Mouse (Mus musculus): ENCODE data around the gene Psat1. TPM values are rescaled to one million over a fixed set of nuclear protein-coding genes. Genes with fewer than 3 reads are reported as not detected.

Psat1 gene
- polyA plus RNA-seq, 1 experiment = 1.8 TPM

- Histone ChIP-seq H3K27me3 (ENCODE audit: control insufficient read depth, insufficient read depth, low read length) (0 out of 2 replicates have a peak, but pooled peaks cover 3% of the 10 kb centered on the region), H3K36me3 (ENCODE audit: control insufficient read depth, insufficient read depth, low read length) (no peaks in the 10 kb centered on the region), H3K4me3 (ENCODE audit: low read depth, low read length) (peak overlapping the region; percentile 68), H3K27ac (ENCODE audit: insufficient read depth, low read depth, low read length) (no peak overlapping the region; the same call in 1 of the 2 replicates), H3K4me1 (ENCODE audit: control insufficient read depth, insufficient read depth, insufficient read length, low read length) (peaks cover 7% of the 10 kb centered on the region)
- no peak for TF ChIP-seq POLR2A (IDR thresholded peaks at IDR 0.05; ENCODE audit: low read depth, low read length)
- no peak for TF ChIP-seq CTCF (IDR thresholded peaks at IDR 0.05; ENCODE audit: extremely low read depth, insufficient read length, insufficient replicate concordance, low read depth, low read length)
- 3% methylated on average over 43 of the region's 43 CpGs for WGBS
Measured at GRCm38 (mm10) chr19:15924866-15925718, 22.0 kb downstream of the Psat1 start.

DNA sequence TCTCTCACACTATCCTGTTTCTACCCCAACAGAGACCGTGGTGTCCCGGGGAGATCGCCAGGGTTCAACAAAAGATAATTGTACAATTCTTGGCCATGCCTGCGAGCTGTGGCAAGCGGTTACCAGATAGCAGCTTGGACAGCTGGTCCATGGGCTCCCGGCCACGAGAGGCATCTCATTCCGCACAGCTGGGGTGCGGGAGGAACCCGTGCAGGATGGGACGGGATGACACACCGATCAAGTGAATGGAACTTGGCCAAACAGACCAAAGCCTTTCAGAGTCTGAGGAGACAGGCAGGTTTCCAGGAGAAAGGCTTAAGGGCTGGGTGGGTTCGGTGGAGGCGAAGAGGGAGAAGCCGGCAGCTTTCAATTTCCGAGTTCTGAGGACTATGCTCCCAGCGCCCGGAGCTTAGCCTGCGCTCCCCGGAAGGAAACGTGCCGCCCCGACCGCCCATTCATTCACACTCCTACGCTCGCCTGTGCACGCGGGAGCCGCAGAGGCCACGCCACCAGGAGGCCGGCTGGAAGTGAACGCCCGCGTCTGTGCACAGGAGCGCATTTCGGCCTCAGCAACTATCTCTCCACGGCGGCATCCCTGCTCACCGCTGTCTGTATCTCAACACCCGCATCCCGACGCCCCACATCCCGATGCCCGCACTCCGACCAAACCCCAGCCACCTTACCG is 22.8 kb downstream of the Psat1 start:
- peak overlapping the region; percentile 68 for H3K4me3 ChIP-seq (ENCODE audit: low read depth, low read length)
- 0 out of 2 replicates have a peak, but pooled peaks cover 3% of the 10 kb centered on the region for H3K27me3 ChIP-seq (ENCODE audit: control insufficient read depth, insufficient read depth, low read length)
- no peak overlapping the region; the same call in 1 of the 2 replicates for H3K27ac ChIP-seq (ENCODE audit: insufficient read depth, low read depth, low read length)
- under 1% methylated on average over 46 of the region's 46 CpGs for WGBS
- H3K4me1 ChIP-seq (ENCODE audit: control insufficient read depth, insufficient read depth, insufficient read length, low read length) = peaks cover 7% of the 10 kb centered on the region
- no peak for TF ChIP-seq POLR2A (IDR thresholded peaks at IDR 0.05; ENCODE audit: low read depth, low read length)
- H3K36me3 ChIP-seq (ENCODE audit: control insufficient read depth, insufficient read depth, low read length) = no peaks in the 10 kb centered on the region

DNA sequence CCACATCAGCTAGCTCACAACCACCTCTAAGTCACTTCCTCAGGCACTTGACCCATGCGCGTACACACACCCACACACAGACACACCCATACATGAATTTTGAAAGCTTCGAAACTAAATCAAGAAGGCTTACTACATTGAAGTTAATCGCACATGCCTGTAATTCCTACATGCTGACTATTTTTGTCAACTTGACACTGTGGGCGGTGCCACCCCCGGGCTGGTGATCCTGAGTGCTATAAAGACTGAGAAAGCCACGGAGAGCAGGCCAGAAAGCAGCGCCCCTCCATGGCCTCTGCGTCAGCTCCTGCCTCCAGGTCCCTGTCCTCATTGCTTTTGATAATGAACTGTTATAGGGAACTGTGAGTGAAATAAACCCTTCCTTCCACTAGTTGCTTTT is 23.7 kb downstream of the Psat1 start:
- Histone ChIP-seq H3K27ac (ENCODE audit: insufficient read depth, low read depth, low read length) (no peak overlapping the region), H3K27me3 (ENCODE audit: control insufficient read depth, insufficient read depth, low read length) (0 out of 2 replicates have a peak, but pooled peaks cover 3% of the 10 kb centered on the region), H3K36me3 (ENCODE audit: control insufficient read depth, insufficient read depth, low read length) (no peaks in the 10 kb centered on the region), H3K4me1 (ENCODE audit: control insufficient read depth, insufficient read depth, insufficient read length, low read length) (peaks cover 7% of the 10 kb centered on the region), H3K4me3 (ENCODE audit: low read depth, low read length) (no peak overlapping the region)
- no peak for TF ChIP-seq POLR2A (IDR thresholded peaks at IDR 0.05; ENCODE audit: low read depth, low read length)
- TF ChIP-seq CTCF (IDR thresholded peaks at IDR 0.05; ENCODE audit: extremely low read depth, insufficient read length, insufficient replicate concordance, low read depth, low read length) = no peak
- WGBS = 31% methylated on average over 9 of the region's 9 CpGs

- WGBS = 95% methylated on average over 7 of the region's 7 CpGs
- H3K27me3 ChIP-seq (ENCODE audit: control insufficient read depth, insufficient read depth, low read length) = no peaks in the 10 kb centered on the region
- peaks cover 3% of the 10 kb centered on the region; the same call in 1 of the 2 replicates for H3K36me3 ChIP-seq (ENCODE audit: control insufficient read depth, insufficient read depth, low read length)
- H3K27ac ChIP-seq (ENCODE audit: insufficient read depth, low read depth, low read length) = no peak overlapping the region
- no peak overlapping the region for H3K4me3 ChIP-seq (ENCODE audit: low read depth, low read length)
- TF ChIP-seq POLR2A (IDR thresholded peaks at IDR 0.05; ENCODE audit: low read depth, low read length) (no peak), CTCF (IDR thresholded peaks at IDR 0.05; ENCODE audit: extremely low read depth, insufficient read length, insufficient replicate concordance, low read depth, low read length) (no peak)
- peaks cover 2% of the 10 kb centered on the region; the same call in 1 of the 2 replicates for H3K4me1 ChIP-seq (ENCODE audit: control insufficient read depth, insufficient read depth, insufficient read length, low read length)
Measured at GRCm38 (mm10) chr19:15919336-15919735, 27.8 kb downstream of the Psat1 start.

- 93% methylated on average over 7 of the region's 7 CpGs for WGBS
Measured at GRCm38 (mm10) chr19:15918111-15918510, 29.0 kb downstream of the Psat1 start.

DNA sequence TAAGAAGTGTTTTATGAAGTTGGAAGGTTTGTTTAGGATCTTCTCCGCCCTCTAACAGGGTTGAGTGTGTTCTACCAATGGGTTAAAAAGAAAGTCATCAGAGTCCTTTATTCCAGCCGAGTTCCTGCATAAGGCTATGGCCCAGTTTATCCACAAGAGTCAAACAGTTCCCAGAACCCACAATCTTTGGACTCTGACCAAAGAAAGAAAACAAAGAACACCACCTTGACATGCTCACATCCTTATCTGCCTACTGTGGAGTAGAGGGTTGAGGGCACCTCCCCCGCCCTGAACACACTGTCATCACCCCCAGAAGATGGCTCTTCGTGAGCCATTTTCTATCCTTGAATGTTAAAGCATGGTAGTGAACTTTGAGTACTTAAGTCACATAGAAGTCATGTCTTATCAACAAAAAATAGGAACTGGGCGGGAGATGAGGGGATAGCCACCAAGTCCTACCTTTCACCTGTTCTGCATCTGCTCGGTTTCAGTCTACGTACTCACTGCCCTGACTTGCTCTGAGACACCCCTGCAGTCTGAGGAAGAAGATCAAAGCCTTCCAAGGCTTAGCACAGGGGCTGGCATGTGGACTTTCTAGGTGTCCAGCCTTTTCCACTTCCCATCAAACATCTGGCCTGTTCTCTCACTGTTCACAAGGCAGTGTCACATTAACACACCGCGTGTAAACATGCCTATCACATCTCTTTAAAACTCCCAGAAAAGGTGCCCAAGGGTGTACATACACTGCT is 33.7 kb downstream of the Psat1 start:
- peaks cover 5% of the 10 kb centered on the region; the same call in 1 of the 2 replicates for H3K36me3 ChIP-seq (ENCODE audit: control insufficient read depth, insufficient read depth, low read length)
- TF ChIP-seq CTCF (IDR thresholded peaks at IDR 0.05; ENCODE audit: extremely low read depth, insufficient read length, insufficient replicate concordance, low read depth, low read length) (no peak), POLR2A (IDR thresholded peaks at IDR 0.05; ENCODE audit: low read depth, low read length) (no peak)
- H3K27me3 ChIP-seq (ENCODE audit: control insufficient read depth, insufficient read depth, low read length) = no peaks in the 10 kb centered on the region
- no peak overlapping the region for H3K27ac ChIP-seq (ENCODE audit: insufficient read depth, low read depth, low read length)
- WGBS = 79% methylated on average over 9 of the region's 9 CpGs
- H3K4me3 ChIP-seq (ENCODE audit: low read depth, low read length) = no peak overlapping the region
- no peaks in the 10 kb centered on the region for H3K4me1 ChIP-seq (ENCODE audit: control insufficient read depth, insufficient read depth, insufficient read length, low read length)

More at GRCm38 (mm10) chr19:15918111-15918510, 29.0 kb downstream of the Psat1 start:
- Histone ChIP-seq H3K4me3 (ENCODE audit: low read depth, low read length) (no peak overlapping the region), H3K36me3 (ENCODE audit: control insufficient read depth, insufficient read depth, low read length) (peaks cover 3% of the 10 kb centered on the region; the same call in 1 of the 2 replicates), H3K4me1 (ENCODE audit: control insufficient read depth, insufficient read depth, insufficient read length, low read length) (no peaks in the 10 kb centered on the region), H3K27ac (ENCODE audit: insufficient read depth, low read depth, low read length) (no peak overlapping the region), H3K27me3 (ENCODE audit: control insufficient read depth, insufficient read depth, low read length) (no peaks in the 10 kb centered on the region)
- no peak for TF ChIP-seq POLR2A (IDR thresholded peaks at IDR 0.05; ENCODE audit: low read depth, low read length)
- no peak for TF ChIP-seq CTCF (IDR thresholded peaks at IDR 0.05; ENCODE audit: extremely low read depth, insufficient read length, insufficient replicate concordance, low read depth, low read length)
